Mouse (Mus musculus): Measurements from ENCODE around the gene Dhrs1.

- TF ChIP-seq CTCF (IDR thresholded peaks at IDR 0.05; ENCODE audit: borderline replicate concordance, control insufficient read depth, extremely low read depth, insufficient read depth, low read length, poor library complexity): no peak
- TF ChIP-seq POLR2A (IDR thresholded peaks at IDR 0.05; ENCODE audit: control insufficient read depth, extremely low read depth, insufficient read depth, low read length, poor library complexity): no peak
Measured at GRCm38 (mm10) chr14:55713007-55713728, 32.3 kb downstream of the Dhrs1 start.
